ENCODE assay signal across 25 mouse cellular contexts in the genomic region with DNA sequence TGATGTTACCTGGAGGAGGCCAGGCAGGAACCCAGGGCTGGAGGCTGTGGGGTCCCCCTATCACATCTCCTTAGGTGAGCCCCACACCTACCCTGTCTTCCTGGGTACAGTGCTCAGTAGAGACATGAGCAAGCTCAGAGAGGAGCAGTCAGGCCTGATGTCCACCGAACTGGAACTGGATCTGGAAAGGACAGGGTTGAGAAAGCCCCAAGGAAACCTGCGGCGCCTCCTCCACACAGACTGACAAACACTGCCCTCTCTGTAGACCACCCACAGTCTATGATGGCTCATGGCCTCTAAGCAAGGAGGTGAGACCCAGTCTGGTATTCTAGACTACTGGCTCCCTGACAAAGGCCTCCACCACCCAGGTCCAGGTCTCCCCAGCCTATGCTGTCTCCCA. TPM values are rescaled to one million over a fixed set of nuclear protein-coding genes. Genes with fewer than 3 reads are reported as not detected.
DNase-seq lines count a peak whose midpoint lies in the region; ATAC-seq and TF ChIP-seq lines count a peak whose summit lies in the region.
"Had no signal": no experiment of that assay in that cellular context is flagged by ENCODE, and none has a peak within 500 bp of the region (broad histone marks: within the 10 kb centered on the region; RNA-seq: fewer than 3 reads in every experiment).

No protein-coding gene starts in this region.

- H3K27me3 ChIP-seq in kidney, embryonic 14.5 days (ENCODE audit: control insufficient read depth, insufficient read depth, low read length) = no peaks in the 10 kb centered on the region
- no peaks in the 10 kb centered on the region for H3K27me3 ChIP-seq in kidney, postnatal 0 days (ENCODE audit: insufficient read depth, low read length)
- no peaks in the 10 kb centered on the region for H3K27me3 ChIP-seq in embryonic facial prominence, embryonic 10.5 days (replicated peaks; ENCODE audit: low read depth, poor library complexity, severe bottlenecking)
- H3K27me3 ChIP-seq in stomach, postnatal 0 days (ENCODE audit: control insufficient read depth, insufficient read depth, low read length) = no peaks in the 10 kb centered on the region
- H3K27me3 ChIP-seq: embryonic facial prominence, embryonic 13.5 days; heart, embryonic 13.5 days had no signal

- no peaks in the 10 kb centered on the region for H3K9me3 ChIP-seq in kidney, embryonic 14.5 days (ENCODE audit: control insufficient read depth, low read length)
- H3K9me3 ChIP-seq in kidney, postnatal 0 days (replicated peaks; ENCODE audit: low read length) = no peaks in the 10 kb centered on the region
- H3K9me3 ChIP-seq in embryonic facial prominence, embryonic 10.5 days = no peaks in the 10 kb centered on the region
- H3K9me3 ChIP-seq in stomach, postnatal 0 days (ENCODE audit: control insufficient read depth, low read length) = no peaks in the 10 kb centered on the region
- H3K9me3 ChIP-seq: embryonic facial prominence, embryonic 13.5 days; forebrain, embryonic 13.5 days; heart, embryonic 13.5 days had no signal

- no peak overlapping the region for H3K9ac ChIP-seq in kidney, embryonic 14.5 days (ENCODE audit: low read depth, low read length)
- no peak overlapping the region for H3K9ac ChIP-seq in kidney, postnatal 0 days (ENCODE audit: low read depth, low read length)
- no peak overlapping the region for H3K9ac ChIP-seq in stomach, postnatal 0 days (ENCODE audit: low read length)
- H3K9ac ChIP-seq: embryonic facial prominence, embryonic 13.5 days; forebrain, embryonic 13.5 days; forebrain, postnatal 0 days; heart, embryonic 13.5 days; hindbrain, embryonic 14.5 days had no signal

- H3K4me2 ChIP-seq in kidney, embryonic 14.5 days (replicated peaks; ENCODE audit: low read depth, low read length) = no peak overlapping the region
- no peak overlapping the region for H3K4me2 ChIP-seq in kidney, postnatal 0 days (ENCODE audit: low read length)
- H3K4me2 ChIP-seq in stomach, postnatal 0 days (replicated peaks; ENCODE audit: low read depth) = no peak overlapping the region
- H3K4me2 ChIP-seq: embryonic facial prominence, embryonic 13.5 days; forebrain, embryonic 13.5 days; heart, embryonic 13.5 days; hindbrain, embryonic 14.5 days had no signal

- TF ChIP-seq CTCF in kidney, postnatal 0 days (IDR thresholded peaks at IDR 0.05; ENCODE audit: low read depth) = no peak
- TF ChIP-seq CTCF in stomach, postnatal 0 days (IDR thresholded peaks at IDR 0.05; ENCODE audit: low read depth) = no peak

- H3K27ac ChIP-seq in kidney, embryonic 14.5 days (ENCODE audit: low read depth, low read length) = no peak overlapping the region
- no peak overlapping the region for H3K27ac ChIP-seq in kidney, postnatal 0 days
- H3K27ac ChIP-seq in embryonic facial prominence, embryonic 10.5 days (replicated peaks) = 0 out of 2 replicates have a peak overlapping the region, but pooled peaks have one; percentile 2
- no peak overlapping the region for H3K27ac ChIP-seq in stomach, postnatal 0 days (replicated peaks)
- H3K27ac ChIP-seq: embryonic facial prominence, embryonic 13.5 days; forebrain, embryonic 13.5 days; gastrocnemius, adult 2 months; hindbrain, embryonic 14.5 days; hindbrain, postnatal 0 days had no signal

- no peaks in the 10 kb centered on the region for H3K36me3 ChIP-seq in kidney, embryonic 14.5 days (ENCODE audit: control insufficient read depth, insufficient read depth, low read length)
- H3K36me3 ChIP-seq in kidney, postnatal 0 days (ENCODE audit: insufficient read depth, low read length) = no peaks in the 10 kb centered on the region
- no peaks in the 10 kb centered on the region for H3K36me3 ChIP-seq in embryonic facial prominence, embryonic 10.5 days (replicated peaks)
- no peaks in the 10 kb centered on the region for H3K36me3 ChIP-seq in stomach, postnatal 0 days (ENCODE audit: control insufficient read depth, insufficient read depth, low read length)
- H3K36me3 ChIP-seq: embryonic facial prominence, embryonic 13.5 days; heart, embryonic 13.5 days had no signal

- no peak for TF ChIP-seq EP300 in stomach, postnatal 0 days (optimal IDR thresholded peaks at IDR 0.05)

- DNase-seq in kidney, adult 8-10 months = no peak
- DNase-seq in kidney, postnatal 0 days (ENCODE audit: low spot score) = peak; percentile 75
- no peak for DNase-seq in kidney, postnatal 25 days
- DNase-seq in embryonic facial prominence, embryonic 10.5 days (ENCODE audit: low spot score) = no peak
- no peak for DNase-seq in stomach, postnatal 0 days (ENCODE audit: low spot score)
- DNase-seq: adrenal gland, adult 2 months; adrenal gland, postnatal 14 days; cerebellum, adult 11 months; cerebellum, adult 2 months; cerebellum, adult 9-11 months; cerebellum, postnatal 25 days; forebrain, postnatal 0 days; gastrocnemius, adult 2 months; gastrocnemius, postnatal 14 days; heart, adult 11 months; heart, postnatal 14 days; heart, postnatal 4 days had no signal

- WGBS in kidney, embryonic 14.5 days = 48% methylated on average over 3 of the region's 3 CpGs
- 32% methylated on average over 3 of the region's 3 CpGs for WGBS in kidney, postnatal 0 days
- WGBS in embryonic facial prominence, embryonic 10.5 days = 85% methylated on average over 3 of the region's 3 CpGs
- 84% methylated on average over 3 of the region's 3 CpGs for WGBS in stomach, postnatal 0 days

- H3K4me1 ChIP-seq in kidney, embryonic 14.5 days (ENCODE audit: control insufficient read depth, insufficient read depth, low read length) = peaks cover 20% of the 10 kb centered on the region
- H3K4me1 ChIP-seq in kidney, postnatal 0 days (replicated peaks; ENCODE audit: insufficient read depth, low read length) = no peaks in the 10 kb centered on the region
- peaks cover 23% of the 10 kb centered on the region for H3K4me1 ChIP-seq in embryonic facial prominence, embryonic 10.5 days
- no peaks in the 10 kb centered on the region for H3K4me1 ChIP-seq in stomach, postnatal 0 days (replicated peaks; ENCODE audit: control insufficient read depth, insufficient read depth)
- H3K4me1 ChIP-seq: embryonic facial prominence, embryonic 13.5 days had no signal

- ATAC-seq in kidney, embryonic 14.5 days (ENCODE audit: low FRiP score, low TSS enrichment) = peak; percentile 66
- ATAC-seq in kidney, postnatal 0 days (replicated peaks; ENCODE audit: low FRiP score, low read depth) = peak; percentile 75
- ATAC-seq in stomach, postnatal 0 days (ENCODE audit: low FRiP score, low TSS enrichment) = 0 out of 2 replicates have a peak, but pooled peaks have one; percentile 16
- ATAC-seq: CD4-positive, CD25-positive, alpha-beta regulatory T cell, adult 4 months; forebrain, embryonic 13.5 days; forebrain, postnatal 0 days; hindbrain, postnatal 0 days had no signal

- H3K4me3 ChIP-seq in kidney, embryonic 14.5 days (ENCODE audit: low read length) = no peak overlapping the region
- H3K4me3 ChIP-seq in kidney, postnatal 0 days (replicated peaks; ENCODE audit: low read depth, low read length) = no peak overlapping the region
- H3K4me3 ChIP-seq in embryonic facial prominence, embryonic 10.5 days = no peak overlapping the region
- no peak overlapping the region for H3K4me3 ChIP-seq in stomach, postnatal 0 days (ENCODE audit: low read depth, low read length)
- H3K4me3 ChIP-seq: embryonic facial prominence, embryonic 13.5 days; erythroblast, embryonic 14.5 days; forebrain, embryonic 13.5 days; gastrocnemius, adult 2 months; heart, embryonic 13.5 days had no signal

RNA-seq across cellular contexts. Expression of a gene that starts 52.9 kb away (rescaled TPM):
- polyA plus RNA-seq in kidney, embryonic 14.5 days (2014; fragmentation: Nextera tagmentation; extraction: Ambion mirVana) = 43.3 and 57.3 TPM in 2 replicates
- polyA plus RNA-seq in kidney, postnatal 0 days (2015; fragmentation: Nextera tagmentation; extraction: Ambion mirVana) = 25.0 and 26.6 TPM in 2 replicates
- polyA plus RNA-seq in embryonic facial prominence, embryonic 10.5 days (2016; fragmentation: Nextera tagmentation; extraction: Ambion mirVana) = 42.8 and 45.6 TPM in 2 replicates
- polyA plus RNA-seq in stomach, postnatal 0 days (2015; fragmentation: Nextera tagmentation; extraction: Ambion mirVana) = 13.0 and 13.8 TPM in 2 replicates

Comparison
In these comparisons a context has a peak if more than half of its experiments do, and no peak if none do; other contexts are left out.
1. ATAC-seq: peak in every context shown above with its lines; median percentile 75 in kidney, postnatal 0 days; 66 in kidney, embryonic 14.5 days; 16 in stomach, postnatal 0 days.